Mouse (Mus musculus): ENCODE measurements around the gene Flii.

Flii gene

GRCm38 (mm10) chr11:60712639-60713255, 14.3 kb downstream of the Flii start:
- no peak for DNase-seq

DNA sequence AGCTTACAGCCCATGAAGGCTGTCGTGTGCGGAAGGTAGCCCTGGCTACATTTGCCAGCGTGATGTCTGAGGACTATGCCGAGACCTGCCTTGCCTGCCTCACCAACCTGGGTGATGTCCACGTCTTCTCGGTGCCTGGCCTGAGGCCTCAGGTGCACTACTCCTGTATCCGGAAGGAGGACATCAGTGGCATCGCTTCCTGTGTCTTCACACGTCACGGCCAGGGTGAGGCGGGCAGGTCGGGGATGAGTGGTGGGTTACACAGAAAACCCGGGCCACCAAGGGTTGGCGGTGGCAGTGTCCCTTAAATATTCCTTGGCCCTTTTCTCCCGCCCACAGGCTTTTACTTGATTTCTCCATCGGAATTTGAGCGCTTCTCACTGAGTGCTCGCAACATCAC, 15.0 kb downstream of the Flii start:
- DNase-seq = no peak

- DNase-seq = no peak
Observed at GRCm38 (mm10) chr11:60711218-60711617, 15.8 kb downstream of the Flii start.

DNA sequence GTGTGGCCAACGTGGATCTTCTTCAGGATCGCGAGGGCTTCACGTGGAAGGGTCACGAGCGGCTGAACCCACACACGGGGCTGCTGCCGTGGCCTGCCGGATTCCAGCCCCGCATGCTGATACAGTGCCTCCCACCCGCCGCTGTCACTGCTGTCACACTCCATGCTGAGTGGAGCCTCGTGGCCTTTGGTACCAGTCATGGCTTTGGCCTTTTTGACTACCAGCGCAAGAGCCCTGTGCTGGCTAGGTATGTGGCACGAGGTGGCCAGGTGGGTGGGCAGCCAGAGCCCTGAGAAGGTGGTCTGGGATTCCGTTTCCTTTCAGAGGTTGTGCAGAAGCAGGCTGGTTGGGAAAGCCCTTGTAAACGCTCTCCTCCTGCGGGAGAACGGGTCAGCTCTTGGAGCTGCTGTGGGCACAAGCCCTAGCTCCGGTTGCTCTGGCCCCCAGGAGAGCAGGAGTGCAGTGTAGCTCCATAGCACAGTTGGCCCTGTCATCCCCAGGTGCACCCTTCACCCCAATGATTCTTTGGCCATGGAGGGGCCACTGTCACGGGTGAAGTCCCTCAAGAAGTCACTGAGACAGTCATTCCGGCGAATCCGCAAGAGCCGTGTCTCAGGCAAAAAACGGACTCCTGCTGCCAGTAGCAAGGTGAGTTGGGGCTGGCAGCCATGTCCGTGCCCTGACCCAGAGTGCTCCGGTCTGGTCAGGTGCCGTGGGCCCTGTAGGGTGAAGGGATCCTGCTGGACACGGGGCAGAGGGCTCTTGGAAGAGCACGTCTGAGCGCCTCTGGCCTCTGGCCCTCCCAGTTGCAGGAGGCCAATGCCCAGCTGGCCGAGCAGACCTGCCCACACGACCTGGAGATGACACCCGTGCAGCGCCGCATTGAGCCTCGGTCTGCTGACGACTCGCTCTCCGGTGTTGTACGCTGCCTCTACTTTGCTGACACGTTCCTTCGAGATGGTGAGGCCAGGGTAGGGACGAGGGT, 17.3 kb downstream of the Flii start:
- no peak for DNase-seq

GRCm38 (mm10) chr11:60708631-60709030, 18.4 kb downstream of the Flii start:
- peak; percentile 10 for DNase-seq

GRCm38 (mm10) chr11:60707672-60708071, 19.4 kb downstream of the Flii start:
- DNase-seq = peak; percentile 45

DNA sequence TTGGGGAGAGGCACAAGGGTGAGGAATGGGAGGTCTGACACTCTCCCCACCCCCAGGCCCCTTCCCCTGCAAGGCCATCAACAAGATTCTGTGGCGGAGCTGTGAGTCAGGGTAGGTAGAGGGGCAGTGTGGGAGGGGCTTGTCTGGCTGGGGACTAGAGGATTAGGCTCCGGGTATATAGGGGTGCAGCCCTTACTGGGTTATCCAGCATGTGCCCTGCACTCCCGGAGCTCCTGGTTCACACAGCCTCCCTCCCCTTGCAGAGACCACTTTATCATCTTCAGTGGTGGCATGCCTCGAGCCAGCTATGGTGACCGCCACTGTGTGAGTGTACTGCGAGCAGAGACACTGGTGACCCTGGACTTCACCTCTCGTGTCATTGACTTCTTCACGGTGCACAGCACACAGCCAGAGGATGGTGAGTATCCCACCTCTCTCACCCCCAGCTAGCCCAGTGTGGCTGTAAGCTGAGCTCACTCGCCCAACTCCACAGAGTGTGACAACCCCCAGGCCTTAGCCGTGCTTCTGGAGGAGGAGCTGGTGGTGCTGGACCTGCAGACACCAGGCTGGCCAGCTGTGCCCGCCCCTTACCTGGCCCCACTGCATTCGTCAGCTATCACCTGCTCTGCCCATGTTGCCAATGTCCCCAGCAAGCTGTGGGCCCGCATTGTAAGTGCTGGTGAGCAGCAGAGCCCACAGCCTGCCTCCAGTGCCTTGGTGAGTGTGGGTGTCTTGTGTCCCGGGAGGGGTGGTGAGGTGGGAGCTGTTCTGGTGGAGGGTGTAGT, 20.2 kb downstream of the Flii start:
- peak; percentile 11 for DNase-seq

- DNase-seq = peak; percentile 13
Observed at GRCm38 (mm10) chr11:60706076-60706475, 21.0 kb downstream of the Flii start.

- no peak for DNase-seq
Observed at GRCm38 (mm10) chr11:60705255-60705654, 21.8 kb downstream of the Flii start.

DNA sequence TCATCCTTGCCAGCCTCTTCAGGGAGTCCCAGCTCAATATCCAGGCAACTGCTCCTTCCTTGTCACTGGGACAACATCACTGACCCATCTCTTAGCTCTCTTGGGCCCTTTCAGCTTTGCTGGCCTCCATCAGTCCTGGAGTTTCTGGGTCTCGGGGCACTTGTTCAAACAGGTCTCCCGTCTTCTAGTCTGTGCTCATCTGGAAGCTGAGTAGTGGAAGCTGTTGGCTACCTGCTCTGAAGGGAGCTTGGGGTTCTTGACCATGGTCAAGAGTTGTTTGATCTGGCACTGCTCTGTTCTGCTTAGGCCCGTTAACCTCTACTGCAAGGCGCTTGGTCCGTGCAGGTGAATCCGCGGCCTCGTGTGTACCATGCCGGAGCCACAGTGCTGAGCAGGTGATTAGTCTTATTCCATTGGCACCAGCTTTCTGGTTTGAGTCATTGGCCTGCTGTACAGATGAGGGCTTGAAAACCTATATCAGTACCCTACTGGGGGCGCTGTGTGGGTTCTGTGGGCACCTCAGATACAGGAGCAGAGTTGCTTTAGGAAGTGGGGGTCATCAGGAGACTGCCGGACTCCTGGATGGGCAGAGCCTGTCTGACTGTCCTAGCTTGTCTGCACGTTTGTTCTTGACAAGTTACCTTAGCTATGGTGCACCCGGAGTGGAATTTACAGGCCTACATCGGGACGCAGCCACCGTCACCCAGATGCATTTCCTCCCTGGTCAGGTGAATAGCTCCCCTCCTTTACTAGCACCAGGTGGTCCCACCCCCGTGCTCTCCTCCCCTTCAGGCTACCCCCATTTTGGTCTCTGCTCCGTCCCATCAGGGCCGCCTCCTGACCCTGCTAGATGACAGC, 22.8 kb downstream of the Flii start:
- DNase-seq = peak; percentile 46

DNA sequence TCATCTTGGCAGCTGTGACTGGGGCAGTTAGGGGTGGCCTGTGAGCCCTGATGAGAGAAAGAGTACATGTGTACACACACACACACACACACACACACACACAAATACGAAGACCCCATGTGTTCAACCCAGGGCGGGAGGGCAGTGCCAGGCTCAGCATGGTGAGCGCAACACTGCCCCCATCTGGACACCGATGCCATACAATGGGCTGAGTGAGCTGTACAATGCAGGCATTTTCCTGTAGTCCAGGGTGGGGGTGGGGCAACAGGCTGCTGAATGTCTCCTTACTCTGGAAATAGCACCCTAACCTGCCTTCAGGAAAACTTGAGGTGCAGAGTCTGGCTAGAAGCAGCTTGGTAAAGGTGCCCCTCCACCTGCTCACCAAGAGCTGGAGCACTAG, 23.9 kb downstream of the Flii start:
- peak; percentile 66 for DNase-seq

DNA sequence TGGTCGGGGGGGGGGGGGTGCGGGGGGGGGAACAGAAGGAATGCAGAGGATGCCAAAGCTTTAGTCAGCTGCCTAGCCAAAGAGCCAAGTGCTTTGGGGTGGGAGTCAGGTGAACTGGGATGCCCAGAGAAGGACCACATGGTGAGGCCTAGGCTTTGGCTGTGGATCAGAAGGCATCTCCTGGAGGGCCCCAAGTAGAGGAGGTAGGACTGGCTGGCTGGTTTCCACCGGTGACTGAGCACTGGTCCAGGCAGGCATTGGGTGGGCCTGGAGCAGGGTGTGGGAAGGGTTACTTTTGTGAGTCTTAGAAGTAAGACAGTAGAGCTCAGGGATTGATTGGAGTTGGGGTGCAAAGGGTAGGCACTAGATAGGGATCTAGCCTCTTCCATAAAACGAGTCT, 25.5 kb downstream of the Flii start:
- DNase-seq = peak; percentile 51

GRCm38 (mm10) chr11:60700320-60701185, 26.5 kb downstream of the Flii start:
- peak; percentile 50 for DNase-seq

- peak; percentile 86 for DNase-seq
Observed at GRCm38 (mm10) chr11:60699524-60700075, 27.5 kb downstream of the Flii start, which contains the start of gene Llgl1. Gene Llgl1, plus strand, starts transcription at chr11:60699723.

DNA sequence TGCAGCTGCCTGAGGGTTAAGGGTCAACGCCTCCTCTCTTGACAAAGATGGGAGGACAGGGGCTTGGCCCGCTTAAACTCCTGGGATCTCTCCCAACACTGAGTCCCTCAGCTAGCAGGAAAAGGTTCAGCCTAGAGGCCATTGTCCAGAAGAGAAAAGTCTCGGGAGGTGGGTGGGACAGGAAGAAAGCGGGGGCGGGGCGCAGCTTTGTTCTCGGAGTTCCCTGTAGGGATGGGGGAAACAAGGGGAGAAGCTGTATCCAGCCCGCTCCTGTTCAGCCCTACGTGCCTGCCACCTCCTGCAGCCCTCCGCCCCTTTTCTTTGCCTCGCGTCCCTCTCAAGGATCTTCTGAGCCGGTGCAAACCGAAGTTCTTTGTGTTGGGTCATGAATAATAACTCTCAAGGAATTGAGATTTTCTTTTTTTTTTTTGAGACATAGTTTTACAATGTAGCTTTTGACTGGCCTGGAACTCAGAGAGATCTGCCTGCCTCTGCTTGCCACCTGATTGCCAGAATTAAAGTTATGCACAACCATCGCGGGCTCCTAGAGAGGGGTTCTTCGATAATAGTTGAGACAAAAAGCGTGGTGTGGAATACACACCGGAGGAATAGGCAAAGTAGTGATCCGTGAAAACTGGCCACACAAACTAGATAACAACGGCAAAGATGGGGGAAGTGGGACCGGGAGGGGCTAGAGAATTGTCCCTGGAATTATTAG, 28.1 kb downstream of the Flii start:
- peak; percentile 59 for DNase-seq

DNA sequence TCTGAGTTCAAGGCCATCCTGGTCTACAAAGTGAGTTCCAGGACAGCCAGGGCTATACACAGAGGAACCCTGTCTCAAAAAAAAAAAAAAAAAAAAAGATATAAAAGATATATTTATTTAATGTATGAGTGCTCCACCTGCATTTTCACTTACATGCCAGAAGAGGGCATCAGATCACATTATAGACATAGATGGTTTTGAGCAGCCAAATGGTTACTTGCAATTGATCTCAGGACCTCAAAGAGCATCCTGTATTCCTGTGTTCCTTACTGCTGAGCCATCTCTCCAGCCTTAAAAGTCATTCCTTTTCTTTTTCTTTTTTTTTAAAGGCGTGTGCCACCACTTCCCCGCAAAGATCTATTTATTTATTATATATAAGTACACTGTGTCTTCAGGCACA, 29.5 kb downstream of the Flii start:
- peak; percentile 66 for DNase-seq

DNA sequence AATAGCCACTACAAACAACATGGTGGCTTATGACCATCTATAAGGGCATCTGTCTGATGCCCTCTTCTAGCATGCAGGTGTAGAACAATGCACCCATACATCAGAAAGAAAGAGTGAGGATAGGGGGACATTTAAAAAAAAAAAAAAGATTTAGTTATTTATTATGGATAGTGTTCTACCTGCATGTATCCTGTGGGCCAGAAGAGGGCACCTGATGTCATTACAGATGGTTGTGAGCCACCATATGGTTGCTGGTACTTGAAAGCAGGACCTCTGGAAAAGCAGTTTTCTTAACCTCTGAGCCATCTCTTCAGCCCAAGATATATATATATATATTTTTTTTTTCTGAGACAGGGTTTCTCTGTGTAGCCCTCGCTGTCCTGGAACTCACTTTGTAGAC, 30.9 kb downstream of the Flii start:
- no peak for DNase-seq
